ENCODE assay signal across 9 mouse cellular contexts in genomic region chrX:58155371-58156124, GRCm38 (mm10).
DNase-seq lines count a peak whose midpoint lies in the region; ATAC-seq and TF ChIP-seq lines count a peak whose summit lies in the region.
"Had no signal": no experiment of that assay in that cellular context is flagged by ENCODE, and none has a peak within 500 bp of the region (broad histone marks: within the 10 kb centered on the region; RNA-seq: fewer than 3 reads in every experiment).

No protein-coding gene starts in this region.

- no peak overlapping the region for H3K9ac ChIP-seq in kidney, embryonic 14.5 days (ENCODE audit: low read depth, low read length)
- no peak overlapping the region for H3K9ac ChIP-seq in embryonic facial prominence, embryonic 11.5 days (replicated peaks; ENCODE audit: low read length)
- H3K9ac ChIP-seq in intestine, embryonic 16.5 days (ENCODE audit: low read depth, low read length) = no peak overlapping the region
- H3K9ac ChIP-seq in neural tube, embryonic 15.5 days (replicated peaks) = no peak overlapping the region

- peak overlapping the region; percentile 27 for H3K4me2 ChIP-seq in kidney, embryonic 14.5 days (replicated peaks; ENCODE audit: low read depth, low read length)
- H3K4me2 ChIP-seq in embryonic facial prominence, embryonic 11.5 days (ENCODE audit: low read depth, low read length) = 0 out of 2 replicates have a peak overlapping the region, but pooled peaks have one; percentile 4
- peak overlapping the region; percentile 17 for H3K4me2 ChIP-seq in intestine, embryonic 16.5 days (ENCODE audit: low read depth, low read length)
- peak overlapping the region; percentile 47 for H3K4me2 ChIP-seq in neural tube, embryonic 15.5 days

- H3K27me3 ChIP-seq in kidney, embryonic 14.5 days (ENCODE audit: control insufficient read depth, insufficient read depth, low read length) = no peaks in the 10 kb centered on the region
- H3K27me3 ChIP-seq in embryonic facial prominence, embryonic 11.5 days (ENCODE audit: control insufficient read depth, insufficient read depth, low read length) = no peaks in the 10 kb centered on the region
- no peaks in the 10 kb centered on the region for H3K27me3 ChIP-seq in intestine, embryonic 16.5 days (replicated peaks; ENCODE audit: control insufficient read depth, insufficient read depth, low read length)
- H3K27me3 ChIP-seq in neural tube, embryonic 15.5 days (replicated peaks) = no peaks in the 10 kb centered on the region

- peak overlapping the region; percentile 10; the same call in 1 of the 2 replicates for H3K4me3 ChIP-seq in kidney, embryonic 14.5 days (ENCODE audit: low read length)
- H3K4me3 ChIP-seq in embryonic facial prominence, embryonic 11.5 days (ENCODE audit: low read depth, low read length) = no peak overlapping the region
- no peak overlapping the region for H3K4me3 ChIP-seq in intestine, embryonic 16.5 days (ENCODE audit: low read length)
- no peak overlapping the region; the same call in 1 of the 2 replicates for H3K4me3 ChIP-seq in neural tube, embryonic 15.5 days (replicated peaks)
- H3K4me3 ChIP-seq in left cerebral cortex, adult 2 months = no peak overlapping the region

- no peak for DNase-seq in kidney, postnatal 36 days
- no peak for DNase-seq in embryonic facial prominence, embryonic 11.5 days (ENCODE audit: low spot score)
- DNase-seq in frontal cortex, postnatal 36 days (ENCODE audit: low spot score in 2 of 2) = no peak
- no peak for DNase-seq in ovary, adult 18-20 months (ENCODE audit: low spot score)
- DNase-seq in left cerebral cortex, adult 2 months (ENCODE audit: extremely low spot score in 1 of 2, low spot score in 2 of 2) = no peak
- DNase-seq: thymus, postnatal 4 days had no signal

- H3K4me1 ChIP-seq in kidney, embryonic 14.5 days (ENCODE audit: control insufficient read depth, insufficient read depth, low read length) = no peaks in the 10 kb centered on the region
- H3K4me1 ChIP-seq in embryonic facial prominence, embryonic 11.5 days (ENCODE audit: control insufficient read depth, insufficient read depth, low read length) = no peaks in the 10 kb centered on the region
- H3K4me1 ChIP-seq in intestine, embryonic 16.5 days (ENCODE audit: control insufficient read depth, insufficient read depth, low read length) = no peaks in the 10 kb centered on the region
- 0 out of 2 replicates have a peak, but pooled peaks cover 6% of the 10 kb centered on the region for H3K4me1 ChIP-seq in neural tube, embryonic 15.5 days

- 29% methylated on average over 20 of the region's 20 CpGs for WGBS in kidney, embryonic 14.5 days
- 19% methylated on average over 20 of the region's 20 CpGs for WGBS in embryonic facial prominence, embryonic 11.5 days
- 17% methylated on average over 20 of the region's 20 CpGs for WGBS in intestine, embryonic 16.5 days
- 22% methylated on average over 20 of the region's 20 CpGs for WGBS in neural tube, embryonic 15.5 days

- no peaks in the 10 kb centered on the region for H3K36me3 ChIP-seq in kidney, embryonic 14.5 days (ENCODE audit: control insufficient read depth, insufficient read depth, low read length)
- no peaks in the 10 kb centered on the region for H3K36me3 ChIP-seq in embryonic facial prominence, embryonic 11.5 days (replicated peaks; ENCODE audit: control insufficient read depth, insufficient read depth, low read depth, low read length)
- no peaks in the 10 kb centered on the region for H3K36me3 ChIP-seq in intestine, embryonic 16.5 days (ENCODE audit: control insufficient read depth, insufficient read depth, low read length)
- H3K36me3 ChIP-seq in neural tube, embryonic 15.5 days = no peaks in the 10 kb centered on the region

- ATAC-seq in kidney, embryonic 14.5 days (ENCODE audit: low FRiP score, low TSS enrichment) = no peak
- no peak for ATAC-seq in embryonic facial prominence, embryonic 11.5 days (replicated peaks; ENCODE audit: insufficient number of reproducible peaks, low FRiP score, low TSS enrichment, low read depth)
- ATAC-seq in intestine, embryonic 16.5 days = no peak
- no peak for ATAC-seq in neural tube, embryonic 15.5 days (ENCODE audit: low FRiP score)

- intact Hi-C loops in left cerebral cortex, adult 2 months (cut with DNase I) = no loop called here

- no peak for TF ChIP-seq CTCF in left cerebral cortex, adult 2 months (IDR thresholded peaks at IDR 0.05)

- no peaks in the 10 kb centered on the region for H3K9me3 ChIP-seq in kidney, embryonic 14.5 days (ENCODE audit: control insufficient read depth, low read length)
- no peaks in the 10 kb centered on the region for H3K9me3 ChIP-seq in embryonic facial prominence, embryonic 11.5 days (replicated peaks; ENCODE audit: control insufficient read depth, low read length)
- no peaks in the 10 kb centered on the region for H3K9me3 ChIP-seq in intestine, embryonic 16.5 days (ENCODE audit: control insufficient read depth, low read length)
- H3K9me3 ChIP-seq in neural tube, embryonic 15.5 days (replicated peaks) = no peaks in the 10 kb centered on the region

- H3K27ac ChIP-seq in kidney, embryonic 14.5 days (ENCODE audit: low read depth, low read length) = no peak overlapping the region
- H3K27ac ChIP-seq in embryonic facial prominence, embryonic 11.5 days (replicated peaks; ENCODE audit: low read depth, low read length) = no peak overlapping the region
- no peak overlapping the region for H3K27ac ChIP-seq in intestine, embryonic 16.5 days (ENCODE audit: low read length)
- no peak overlapping the region for H3K27ac ChIP-seq in neural tube, embryonic 15.5 days (replicated peaks)
- H3K27ac ChIP-seq in left cerebral cortex, adult 2 months = no peak overlapping the region
